Mouse (Mus musculus) lung, adult 2 months (tissue): ENCODE data around the gene Tnfrsf26. TPM values are rescaled to one million over a fixed set of nuclear protein-coding genes. Genes with fewer than 3 reads are reported as not detected.
A peak's percentile ranks its signal among the peaks of the same experiment; 100 is the strongest.

Experiments used
- DNase-seq: peaks from one replicate; pipeline ENCODE4 v3.0.0; 2022
- H3K4me1 ChIP-seq: fragments of 200-500 bp; 2 replicates; pipeline ENCODE4 v1.6.1; 2011; ENCODE audit warnings: low read length; ENCODE audit not compliant: control insufficient read depth, insufficient read depth
- H3K4me3 ChIP-seq: fragments of 200-500 bp; replicated peaks from 2 replicates; pipeline ENCODE3; 2011; ENCODE audit warnings: low read depth, mild to moderate bottlenecking, control low read depth, low read length; ENCODE audit errors: extremely low read depth
- CTCF ChIP-seq: fragments of 200-500 bp; IDR thresholded peaks from 2 replicates; pipeline ENCODE4 v1.5.1; 2011; ENCODE audit warnings: mild to moderate bottlenecking, low read length, control low read depth; ENCODE audit not compliant: insufficient read depth
- POLR2A ChIP-seq: fragments of 200-500 bp; IDR thresholded peaks from 2 replicates; pipeline ENCODE4 v1.6.1; 2011; ENCODE audit warnings: low read depth, mild to moderate bottlenecking, control low read depth, low read length, borderline replicate concordance; ENCODE audit errors: extremely low read depth
- WGBS: fragments of 180-500 bp; shearing (Covaris S2); methylation state at CpG from one replicate; pipeline ENCODE4 v1.1.7; 2018; 5-methylcytosine and 5-hydroxymethylcytosine counted together
- polyA plus RNA-seq: library from polyadenylated mRNA; depleted of rRNA; stranded (reverse); fragments of >200 nt; gene quantifications from 2 replicates; pipeline ENCODE4 v1.2.3, GENCODE M21; 2012

Gene Tnfrsf26
- polyA plus RNA-seq, 1 experiment, result 1.8 TPM

DNA sequence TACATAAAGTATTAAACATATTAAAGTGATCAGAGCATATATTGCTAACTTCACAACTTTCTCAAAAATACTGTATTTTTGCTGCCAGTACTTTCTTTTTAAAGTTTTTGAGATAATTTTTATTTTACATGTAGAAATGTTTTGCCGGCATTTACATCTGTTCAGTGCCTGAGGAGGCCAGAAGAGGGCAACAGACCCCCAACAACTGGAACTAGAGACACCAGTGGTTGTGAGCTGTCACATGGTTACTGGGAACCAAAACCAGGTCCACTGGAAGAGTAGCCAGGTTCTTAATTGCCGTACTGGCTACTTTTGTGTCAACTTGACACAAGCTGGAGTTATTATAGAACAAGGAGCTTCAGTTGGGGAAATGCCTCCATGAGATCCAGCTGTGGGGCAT, 26.8 kb downstream of the Tnfrsf26 start:
- 75% methylated on average over 2 of the region's 2 CpGs for WGBS
- peaks cover 5% of the 10 kb centered on the region; the same call in 1 of the 2 replicates for H3K4me1 ChIP-seq

DNA sequence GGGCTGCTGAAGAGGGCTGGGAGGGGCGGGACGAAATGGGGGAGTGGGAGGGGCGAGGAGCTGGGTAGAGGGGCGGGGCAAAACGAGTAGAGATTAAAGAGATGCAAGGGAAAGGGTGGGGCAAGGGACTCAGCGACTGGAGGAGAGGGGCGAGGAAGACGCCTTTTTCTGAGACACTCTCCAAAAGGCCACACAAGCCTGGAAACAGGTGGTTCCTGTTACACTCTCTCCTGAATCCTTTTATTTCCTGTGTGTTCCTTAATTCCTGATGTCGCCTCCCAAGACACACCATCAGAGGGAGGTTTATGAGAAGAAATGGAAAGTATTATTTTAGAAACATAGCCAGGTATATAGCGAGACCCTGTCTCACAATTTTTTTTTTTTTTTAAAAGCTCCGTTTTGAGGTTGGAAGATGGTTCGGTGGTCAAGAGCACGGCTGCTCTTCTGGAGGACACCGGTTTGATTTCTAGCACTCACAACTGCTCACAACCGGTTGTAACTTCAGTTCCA, 28.2 kb downstream of the Tnfrsf26 start:
- TF ChIP-seq CTCF (no peak), POLR2A (peak; percentile 63; the same call in 1 of the 2 replicates)
- peak overlapping the region; percentile 97 for H3K4me3 ChIP-seq

More for the DNA sequence above, 26.8 kb downstream of the Tnfrsf26 start:
- no peak overlapping the region for H3K4me3 ChIP-seq
- DNase-seq, result no peak
- TF ChIP-seq POLR2A (no peak), CTCF (no peak; the same call in 1 of the 2 replicates)

DNA sequence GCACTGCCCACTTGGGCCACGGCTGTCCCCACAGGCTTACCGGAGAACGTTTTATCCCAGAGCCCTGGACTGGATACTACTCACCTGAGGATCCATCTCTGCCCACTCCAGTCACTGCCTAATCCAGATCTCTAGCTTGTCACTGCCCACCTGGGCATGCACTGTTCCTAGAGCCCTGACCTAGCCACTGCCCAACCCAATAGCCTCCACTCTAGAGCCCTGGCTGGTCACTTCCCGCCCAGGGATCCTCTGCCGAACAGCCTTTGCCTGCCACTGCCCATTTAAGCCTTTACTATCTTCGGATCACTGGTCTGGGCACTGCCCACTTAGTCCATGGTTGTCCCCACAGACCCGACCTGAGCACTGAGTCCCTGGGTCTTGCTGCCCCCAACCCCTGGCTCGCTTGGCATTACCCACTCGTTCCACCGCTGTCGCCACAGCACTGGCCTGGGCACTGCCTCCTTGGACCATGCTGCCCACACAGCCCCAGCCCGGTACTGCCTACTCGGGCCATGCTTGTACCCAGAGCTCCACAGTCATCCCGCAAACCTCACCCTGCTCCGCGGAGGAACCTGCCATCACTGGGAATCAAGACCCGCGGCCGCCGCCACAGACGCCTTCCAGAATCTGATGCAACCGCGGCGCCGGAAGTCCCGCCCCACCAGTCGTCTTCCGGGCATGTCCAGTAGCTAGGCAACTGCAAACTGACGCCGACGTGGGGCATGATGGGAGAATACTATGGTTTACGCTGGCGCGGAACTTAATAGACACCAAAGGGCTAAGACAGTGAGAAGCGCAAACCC, 28.9 kb downstream of the Tnfrsf26 start, which contains the start of gene Cars:
Gene Cars, minus strand, starts transcription at position 663 of the 803 bp plus-strand sequence.
- Histone ChIP-seq H3K4me3 (peak within 1 kb of the TSS; percentile 97), H3K4me1 (peaks cover 5% of the 10 kb centered on the region; the same call in 1 of the 2 replicates)
- 1% methylated on average over 35 of the region's 35 CpGs for WGBS
- DNase-seq, result peak; percentile 95
- peak; percentile 50; the same call in 1 of the 2 replicates for TF ChIP-seq POLR2A
- TF ChIP-seq CTCF, result no peak

More for the DNA sequence above, 28.2 kb downstream of the Tnfrsf26 start:
- 5% methylated on average over 15 of the region's 15 CpGs for WGBS
- DNase-seq, result no peak
- peaks cover 5% of the 10 kb centered on the region; the same call in 1 of the 2 replicates for H3K4me1 ChIP-seq

DNA sequence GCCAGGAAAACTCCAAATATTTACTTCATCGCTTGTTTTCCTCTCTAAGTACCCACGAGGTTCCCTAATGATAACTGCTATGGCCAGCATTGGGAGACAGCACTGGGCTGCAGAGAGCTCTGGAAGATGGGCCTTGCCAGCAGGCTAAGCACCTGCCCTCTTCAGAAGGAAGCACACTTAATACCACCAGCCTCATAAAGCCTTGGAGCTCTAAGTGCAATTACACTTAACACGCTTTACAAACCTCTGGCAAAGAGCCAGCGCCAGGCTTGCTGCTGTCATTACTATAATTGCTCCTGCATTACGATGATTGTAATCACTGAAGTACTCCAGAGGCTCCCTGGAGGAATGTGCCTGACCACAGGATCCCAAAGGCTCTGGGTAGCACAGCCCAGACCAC, 33.7 kb downstream of the Tnfrsf26 start:
- DNase-seq, result peak; percentile 18

DNA sequence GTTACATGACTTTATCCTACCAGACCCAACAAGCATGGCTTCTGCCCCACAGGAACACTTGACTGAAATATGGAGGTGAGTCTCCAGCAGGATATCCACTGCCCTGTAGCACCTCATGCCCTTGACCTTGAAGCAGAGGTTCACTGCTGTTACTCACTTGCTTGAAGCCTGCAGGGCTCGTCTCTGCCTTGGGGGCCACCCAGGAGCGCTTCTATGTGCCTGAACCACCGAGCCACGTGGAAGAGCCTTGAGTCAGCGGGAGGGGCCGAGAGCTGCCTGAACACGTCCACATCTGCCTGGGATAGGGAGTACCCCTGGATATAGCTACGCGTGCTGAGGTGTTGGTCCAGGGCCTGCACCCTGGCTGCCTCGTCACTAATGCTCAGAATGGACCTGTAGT, 36.3 kb downstream of the Tnfrsf26 start:
- no peaks in the 10 kb centered on the region for H3K4me1 ChIP-seq
- WGBS, result 93% methylated on average over 10 of the region's 10 CpGs
- no peak for DNase-seq
- TF ChIP-seq CTCF (no peak), POLR2A (no peak)
- no peak overlapping the region for H3K4me3 ChIP-seq

More for the DNA sequence above, 33.7 kb downstream of the Tnfrsf26 start:
- TF ChIP-seq CTCF, result no peak
- TF ChIP-seq POLR2A, result no peak
- Histone ChIP-seq H3K4me1 (peaks cover 5% of the 10 kb centered on the region; the same call in 1 of the 2 replicates), H3K4me3 (no peak overlapping the region)
- WGBS, result 40% methylated on average over 5 of the region's 5 CpGs

- no peaks in the 10 kb centered on the region for H3K4me1 ChIP-seq
- WGBS, result 86% methylated on average over 4 of the region's 4 CpGs
- H3K4me3 ChIP-seq, result no peak overlapping the region
- TF ChIP-seq CTCF (no peak), POLR2A (no peak)
- no peak for DNase-seq
Observed at GRCm38 (mm10) chr7:143588006-143588405, 40.5 kb downstream of the Tnfrsf26 start.

- Histone ChIP-seq H3K4me1 (no peaks in the 10 kb centered on the region), H3K4me3 (no peak overlapping the region)
- no peak for DNase-seq
- TF ChIP-seq CTCF, result no peak
- TF ChIP-seq POLR2A, result no peak
- 80% methylated on average over 5 of the region's 5 CpGs for WGBS
Observed at GRCm38 (mm10) chr7:143587586-143587985, 40.9 kb downstream of the Tnfrsf26 start.

DNA sequence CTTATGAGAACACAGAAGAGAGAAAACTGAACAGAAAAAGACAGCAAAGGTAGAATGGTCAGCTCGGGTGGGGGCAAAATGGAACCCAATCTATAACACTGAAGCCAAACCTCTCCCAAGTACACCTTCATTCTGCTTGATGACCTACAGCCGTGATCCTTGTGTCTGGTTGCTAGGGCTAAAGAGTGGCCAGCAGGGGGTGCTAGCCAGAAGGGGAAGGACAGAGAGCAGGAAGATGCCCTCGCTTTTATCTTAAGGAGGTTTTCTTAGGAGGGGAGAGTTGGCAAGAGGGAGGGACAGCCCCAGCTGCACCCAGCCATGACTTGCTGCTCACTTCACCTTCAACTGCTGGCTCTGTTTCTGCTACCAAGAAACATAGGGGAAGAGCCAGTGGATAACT, 44.6 kb downstream of the Tnfrsf26 start:
- Histone ChIP-seq H3K4me1 (no peaks in the 10 kb centered on the region), H3K4me3 (no peak overlapping the region)
- 24% methylated on average over 3 of the region's 3 CpGs for WGBS
- TF ChIP-seq CTCF, result peak; percentile 90
- no peak for TF ChIP-seq POLR2A
- peak; percentile 58 for DNase-seq

DNA sequence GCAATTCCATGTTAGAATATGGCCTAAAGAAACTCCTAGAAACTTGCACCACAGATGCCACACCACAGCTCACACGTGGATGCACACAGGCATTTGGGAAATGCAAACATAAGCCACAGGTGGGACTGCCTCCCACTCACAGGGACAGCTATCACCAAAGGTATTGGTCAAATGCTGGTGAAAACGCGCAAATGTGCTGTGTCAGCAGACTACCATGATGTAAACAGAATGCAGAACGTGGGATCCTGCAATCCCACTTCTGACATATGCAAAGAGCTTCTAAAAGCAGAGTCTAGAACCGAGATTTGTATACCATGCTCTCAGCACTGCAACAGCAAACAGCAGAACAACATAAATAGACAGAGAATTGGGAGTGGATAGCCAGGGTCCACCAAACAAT, 45.5 kb downstream of the Tnfrsf26 start:
- 88% methylated on average over 5 of the region's 5 CpGs for WGBS
- DNase-seq, result no peak
- Histone ChIP-seq H3K4me3 (no peak overlapping the region), H3K4me1 (no peaks in the 10 kb centered on the region)
- no peak for TF ChIP-seq CTCF
- TF ChIP-seq POLR2A, result no peak

GRCm38 (mm10) chr7:143575751-143576150, 52.8 kb downstream of the Tnfrsf26 start:
- WGBS, result 94% methylated on average over 11 of the region's 11 CpGs
- no peak for DNase-seq
- TF ChIP-seq POLR2A, result no peak
- no peak for TF ChIP-seq CTCF
- H3K4me3 ChIP-seq, result no peak overlapping the region
- H3K4me1 ChIP-seq, result no peaks in the 10 kb centered on the region
